Mouse (Mus musculus) embryonic facial prominence, embryonic 14.5 days (tissue): ENCODE results near the gene Sorbs1. TPM values are rescaled to one million over a fixed set of nuclear protein-coding genes. Genes with fewer than 3 reads are reported as not detected.

Experiments
- ATAC-seq: fragments of 200-750 bp; cut with Nextera tagmentation; 2 replicates; pipeline ENCODE4 v1.8.0; 2017; ENCODE audit warnings: low read depth, moderate number of reproducible peaks, moderate TSS enrichment
- DNase-seq: peaks from one replicate; pipeline ENCODE4 v3.0.0-alpha.2; 2015; ENCODE audit warnings: low spot score
- H3K27ac ChIP-seq: fragments of 300-500 bp; sonication (generic); replicated peaks from 2 replicates; pipeline ENCODE4 v1.5.1; 2014; ENCODE audit warnings: low read depth, mild to moderate bottlenecking, low read length, moderate library complexity
- H3K27me3 ChIP-seq: fragments of 300-500 bp; sonication (generic); replicated peaks from 2 replicates; pipeline ENCODE4 v1.6.1; 2014; ENCODE audit warnings: low read length; ENCODE audit not compliant: control insufficient read depth, insufficient read depth
- H3K36me3 ChIP-seq: fragments of 300-500 bp; sonication (generic); 2 replicates; pipeline ENCODE4 v1.6.1; 2014; ENCODE audit warnings: low read length, mixed read lengths; ENCODE audit not compliant: control insufficient read depth, insufficient read depth
- H3K4me1 ChIP-seq: fragments of 300-500 bp; sonication (generic); 2 replicates; pipeline ENCODE4 v1.6.1; 2014; ENCODE audit warnings: antibody characterized with exemption, low read length; ENCODE audit not compliant: control insufficient read depth, insufficient read depth
- H3K4me2 ChIP-seq: fragments of 300-500 bp; sonication (generic); 2 replicates; pipeline ENCODE4 v1.6.1; 2014; ENCODE audit warnings: low read depth, mild to moderate bottlenecking, low read length, moderate library complexity, mixed read lengths
- H3K4me3 ChIP-seq: fragments of 300-500 bp; sonication (generic); 2 replicates; pipeline ENCODE4 v1.5.1; 2014; ENCODE audit warnings: low read depth, mild to moderate bottlenecking, low read length
- H3K9ac ChIP-seq: fragments of 300-500 bp; sonication (generic); 2 replicates; pipeline ENCODE4 v1.6.1; 2014; ENCODE audit warnings: low read depth, mild to moderate bottlenecking, low read length, moderate library complexity, mixed read lengths
- H3K9me3 ChIP-seq: fragments of 300-500 bp; sonication (generic); 2 replicates; pipeline ENCODE4 v1.6.1; 2016; ENCODE audit warnings: low read length; ENCODE audit not compliant: control insufficient read depth
- WGBS: fragments of 180-500 bp; shearing (Covaris S2); extraction: QIAGEN DNeasy Blood & Tissue Kit; methylation state at CpG from one replicate; pipeline ENCODE4 v1.1.7; 2014; 5-methylcytosine and 5-hydroxymethylcytosine counted together
- polyA plus RNA-seq: library from polyadenylated mRNA; unstranded; fragments of >200 nt; fragmentation: Nextera tagmentation; extraction: Ambion mirVana; gene quantifications from 2 replicates; pipeline ENCODE4 v1.2.1, GENCODE M21; 2014

Sorbs1 gene
- polyA plus RNA-seq, 1 experiment from 2014 or later = 54.1 TPM

DNA sequence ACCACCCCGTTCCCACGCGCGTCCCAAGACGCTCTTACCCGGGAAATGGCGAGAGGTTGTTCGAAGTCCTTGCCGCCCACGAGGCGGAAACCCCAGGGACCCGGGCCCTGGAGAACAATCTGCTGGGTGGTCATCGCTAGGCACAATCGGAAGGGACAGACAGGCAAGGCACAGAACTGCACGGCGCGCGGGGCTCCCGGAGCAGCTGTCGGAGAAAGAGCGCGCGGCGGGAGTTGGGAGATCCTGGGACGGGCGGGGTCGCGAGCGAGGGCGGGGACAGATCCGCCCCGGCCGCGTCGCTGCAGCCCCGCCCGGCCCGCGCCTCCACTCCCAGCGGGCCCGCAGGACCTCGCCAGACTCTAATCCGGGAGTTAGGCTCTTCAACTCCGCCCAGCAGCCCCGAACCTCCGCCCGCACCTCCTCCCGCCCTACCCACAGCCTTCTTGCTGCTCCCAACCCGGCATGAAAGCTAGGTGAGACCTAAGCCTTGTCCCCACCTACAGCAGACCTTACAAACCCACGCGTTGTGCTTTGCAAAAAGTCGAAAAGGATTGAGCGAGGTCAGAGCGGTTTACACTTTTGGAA is 242.2 kb downstream of the Sorbs1 start, which contains the start of gene Pdlim1:
Pdlim1 (minus strand) TSS at position 535 of the 585 bp plus-strand sequence.
- peak; percentile 85 for DNase-seq
- Histone ChIP-seq H3K9ac (peak within 1 kb of the TSS; percentile 74), H3K27me3 (peaks cover 31% of the 10 kb centered on the region), H3K27ac (no peak within 1 kb of the TSS), H3K4me3 (peak within 1 kb of the TSS; percentile 70), H3K36me3 (no peaks in the 10 kb centered on the region), H3K4me1 (peaks cover 5% of the 10 kb centered on the region), H3K4me2 (peak within 1 kb of the TSS; percentile 97), H3K9me3 (no peaks in the 10 kb centered on the region)
- WGBS = under 1% methylated on average over 25 of the region's 54 CpGs
- peak; percentile 91 for ATAC-seq

DNA sequence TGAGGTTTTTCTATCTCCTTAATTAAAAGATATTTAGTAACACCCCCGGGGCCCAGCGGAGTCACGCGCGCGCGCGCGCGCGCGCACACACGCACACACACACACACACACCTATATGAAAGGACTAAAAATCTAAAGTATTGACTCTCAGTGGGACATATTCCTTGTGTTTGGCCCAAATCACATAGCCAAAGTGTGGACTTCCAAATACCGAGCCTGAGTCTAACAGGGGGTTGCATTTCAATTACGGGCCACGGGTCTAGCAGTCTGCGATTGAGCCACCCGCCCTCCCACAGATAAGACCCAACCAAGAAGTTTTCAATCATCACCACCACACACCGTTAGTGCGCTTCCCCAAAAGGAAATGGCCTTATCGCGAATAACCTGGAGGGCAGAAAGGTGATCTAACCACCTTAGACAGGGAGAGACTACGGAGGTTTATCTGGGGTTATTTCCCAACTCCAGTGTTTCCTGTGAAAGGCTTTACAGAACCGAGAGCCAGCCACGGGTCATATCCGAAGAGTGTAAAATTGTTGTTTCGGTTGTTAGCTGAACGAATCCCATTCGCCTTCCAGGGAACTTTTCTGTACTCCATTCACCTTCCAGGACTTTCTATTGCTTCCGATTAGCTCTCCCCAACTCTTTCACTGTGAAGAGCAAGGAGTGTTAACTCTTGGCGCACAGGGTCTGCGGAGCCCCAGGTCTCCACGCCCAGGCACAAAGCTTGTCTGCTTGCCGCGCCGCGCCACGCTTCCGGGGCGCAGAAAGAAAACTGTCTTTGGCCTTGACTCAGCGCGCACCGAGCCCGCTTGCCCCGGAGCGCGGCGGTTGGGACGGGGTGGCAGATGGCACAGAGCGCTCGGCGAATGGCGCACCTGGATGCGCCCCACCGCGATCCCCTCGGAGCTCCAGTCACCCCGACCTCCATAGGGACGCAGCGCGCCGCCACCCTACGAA is 242.9 kb downstream of the Sorbs1 start:
- H3K9ac ChIP-seq = peak overlapping the region; percentile 74
- no peaks in the 10 kb centered on the region for H3K36me3 ChIP-seq
- H3K4me3 ChIP-seq = peak overlapping the region; percentile 70
- peak overlapping the region; percentile 97 for H3K4me2 ChIP-seq
- ATAC-seq = peak; percentile 51
- peaks cover 31% of the 10 kb centered on the region for H3K27me3 ChIP-seq
- H3K9me3 ChIP-seq = no peaks in the 10 kb centered on the region
- H3K27ac ChIP-seq = no peak overlapping the region
- H3K4me1 ChIP-seq = peaks cover 5% of the 10 kb centered on the region
- no peak for DNase-seq
- 11% methylated on average over 47 of the region's 63 CpGs for WGBS

DNA sequence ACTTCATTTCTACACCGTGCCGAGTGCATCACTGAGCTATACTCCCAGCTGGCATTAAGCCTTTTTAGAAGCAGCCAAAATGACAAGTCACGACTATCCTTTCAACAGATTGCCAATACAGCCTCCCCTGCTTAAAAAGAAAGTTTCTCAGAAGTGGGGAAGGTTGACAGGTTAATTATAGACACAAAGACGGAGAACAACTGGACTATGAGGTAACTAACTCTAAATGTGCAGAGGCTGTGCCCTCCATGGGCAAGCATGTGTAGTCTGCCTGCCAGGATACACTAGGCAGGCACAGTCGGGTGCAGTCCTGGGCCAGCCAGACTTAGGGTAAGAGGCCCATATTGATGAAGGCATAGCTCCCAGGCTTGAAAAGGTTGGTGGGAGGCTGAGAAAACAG is 244.1 kb downstream of the Sorbs1 start:
- WGBS = 63% methylated on average over 5 of the region's 5 CpGs
- no peak for DNase-seq
- peak overlapping the region; percentile 70; the same call in 1 of the 2 replicates for H3K4me3 ChIP-seq
- no peak for ATAC-seq
- peaks cover 5% of the 10 kb centered on the region for H3K4me1 ChIP-seq
- no peak overlapping the region for H3K27ac ChIP-seq
- H3K9me3 ChIP-seq = no peaks in the 10 kb centered on the region
- H3K9ac ChIP-seq = no peak overlapping the region
- H3K36me3 ChIP-seq = no peaks in the 10 kb centered on the region
- peaks cover 31% of the 10 kb centered on the region for H3K27me3 ChIP-seq
- H3K4me2 ChIP-seq = peak overlapping the region; percentile 97

DNA sequence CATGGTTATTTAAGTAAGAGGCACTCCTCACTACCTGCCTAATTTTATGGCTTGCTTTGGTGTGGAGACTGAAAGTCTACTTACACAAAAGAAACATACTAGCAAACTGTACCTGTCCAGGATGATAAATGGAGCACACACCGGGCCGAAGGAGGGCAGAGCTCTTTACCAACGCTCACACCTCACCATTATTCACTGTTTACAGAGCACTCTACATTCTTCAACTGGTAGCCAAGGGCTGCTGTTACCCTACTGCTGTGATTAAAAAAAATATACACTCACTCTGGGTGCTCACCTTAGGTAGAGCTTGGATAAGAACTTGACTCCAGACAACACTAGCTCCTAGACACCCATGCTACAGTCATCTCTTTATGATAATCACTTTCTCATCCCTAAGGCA is 245.1 kb downstream of the Sorbs1 start:
- no peak for DNase-seq

DNA sequence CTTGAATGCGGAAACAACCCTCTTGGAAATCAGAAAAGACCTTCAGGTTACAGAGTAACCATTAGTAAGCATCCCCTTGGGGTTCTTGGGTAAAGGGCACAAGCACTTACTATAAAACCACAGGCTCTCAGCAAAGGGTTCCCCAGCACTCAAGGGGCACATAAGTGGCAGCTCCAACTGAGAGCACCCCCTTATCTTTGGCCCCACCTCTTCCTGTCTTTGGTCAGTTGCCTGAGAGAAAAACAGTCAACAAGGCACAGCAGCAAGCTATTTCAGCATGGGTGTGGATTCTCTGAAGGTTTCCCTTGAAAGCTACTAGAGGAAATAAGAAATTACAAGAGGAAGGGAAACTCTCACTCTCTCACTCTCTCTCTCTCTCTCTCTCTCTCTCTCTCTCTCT is 246.2 kb downstream of the Sorbs1 start:
- Histone ChIP-seq H3K4me2 (no peak overlapping the region), H3K36me3 (no peaks in the 10 kb centered on the region), H3K4me3 (no peak overlapping the region), H3K9me3 (no peaks in the 10 kb centered on the region), H3K9ac (no peak overlapping the region), H3K27me3 (peaks cover 31% of the 10 kb centered on the region), H3K27ac (no peak overlapping the region), H3K4me1 (peaks cover 5% of the 10 kb centered on the region)
- WGBS = 78% methylated on average over 1 of the region's 1 CpGs
- DNase-seq (no peak), ATAC-seq (no peak)

More for the DNA sequence above, 245.1 kb downstream of the Sorbs1 start:
- Histone ChIP-seq H3K9ac (no peak overlapping the region), H3K4me3 (no peak overlapping the region), H3K27me3 (peaks cover 31% of the 10 kb centered on the region), H3K27ac (no peak overlapping the region), H3K9me3 (no peaks in the 10 kb centered on the region), H3K36me3 (no peaks in the 10 kb centered on the region), H3K4me1 (peaks cover 5% of the 10 kb centered on the region), H3K4me2 (no peak overlapping the region; the same call in 1 of the 2 replicates)
- no peak for ATAC-seq
- 80% methylated on average over 3 of the region's 3 CpGs for WGBS

DNA sequence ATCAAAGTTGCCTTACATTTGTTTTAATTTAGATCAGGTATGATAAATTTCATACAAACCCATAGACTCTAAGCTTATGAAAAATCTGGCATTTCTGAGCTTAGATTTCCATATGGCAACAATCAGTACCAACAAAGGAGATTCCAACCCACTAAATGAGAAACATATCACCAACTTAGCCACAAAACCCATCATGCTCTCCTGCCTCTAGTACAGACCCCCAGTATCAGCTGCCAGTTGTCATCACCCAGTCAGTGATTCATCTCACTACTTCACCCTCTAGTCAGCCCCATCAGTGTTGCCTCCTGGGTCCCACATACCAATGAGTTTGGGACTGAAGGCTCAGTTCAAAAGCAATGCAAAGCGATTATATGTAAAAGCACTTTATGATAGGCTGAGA is 254.1 kb downstream of the Sorbs1 start:
- peaks cover 20% of the 10 kb centered on the region for H3K4me1 ChIP-seq
- H3K9me3 ChIP-seq = no peaks in the 10 kb centered on the region
- no peak overlapping the region for H3K4me3 ChIP-seq
- H3K27ac ChIP-seq = no peak overlapping the region
- no peak overlapping the region for H3K4me2 ChIP-seq
- ATAC-seq = no peak
- H3K27me3 ChIP-seq = no peaks in the 10 kb centered on the region
- WGBS = 72% methylated on average over 1 of the region's 1 CpGs
- peak; percentile 28 for DNase-seq
- no peak overlapping the region for H3K9ac ChIP-seq
- no peaks in the 10 kb centered on the region for H3K36me3 ChIP-seq

DNA sequence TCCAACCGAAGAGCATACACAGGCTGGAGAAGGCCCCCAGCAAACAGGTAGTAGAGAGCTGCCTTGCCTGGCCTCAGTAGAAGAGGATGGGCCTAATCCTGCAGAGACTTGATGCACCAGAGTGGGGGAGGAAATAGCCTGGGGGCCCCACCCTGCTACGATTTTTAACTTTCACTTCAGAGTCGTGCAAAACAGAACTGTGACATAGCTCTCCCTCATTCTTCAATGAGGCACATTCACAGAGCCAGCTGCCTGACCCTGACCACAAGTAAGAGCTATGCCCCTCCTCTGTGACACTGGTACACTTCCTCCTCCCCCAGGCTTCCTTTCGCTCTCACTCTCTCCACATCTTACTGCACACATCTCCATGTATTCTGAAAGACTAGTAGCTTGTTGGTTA is 256.2 kb downstream of the Sorbs1 start:
- ATAC-seq (no peak), DNase-seq (no peak)
- no peaks in the 10 kb centered on the region for H3K27me3 ChIP-seq
- H3K36me3 ChIP-seq = no peaks in the 10 kb centered on the region
- WGBS = 45% methylated on average over 4 of the region's 4 CpGs
- H3K4me2 ChIP-seq = no peak overlapping the region
- H3K27ac ChIP-seq = no peak overlapping the region
- H3K9ac ChIP-seq = no peak overlapping the region
- no peaks in the 10 kb centered on the region for H3K9me3 ChIP-seq
- peaks cover 21% of the 10 kb centered on the region for H3K4me1 ChIP-seq
- H3K4me3 ChIP-seq = no peak overlapping the region

DNA sequence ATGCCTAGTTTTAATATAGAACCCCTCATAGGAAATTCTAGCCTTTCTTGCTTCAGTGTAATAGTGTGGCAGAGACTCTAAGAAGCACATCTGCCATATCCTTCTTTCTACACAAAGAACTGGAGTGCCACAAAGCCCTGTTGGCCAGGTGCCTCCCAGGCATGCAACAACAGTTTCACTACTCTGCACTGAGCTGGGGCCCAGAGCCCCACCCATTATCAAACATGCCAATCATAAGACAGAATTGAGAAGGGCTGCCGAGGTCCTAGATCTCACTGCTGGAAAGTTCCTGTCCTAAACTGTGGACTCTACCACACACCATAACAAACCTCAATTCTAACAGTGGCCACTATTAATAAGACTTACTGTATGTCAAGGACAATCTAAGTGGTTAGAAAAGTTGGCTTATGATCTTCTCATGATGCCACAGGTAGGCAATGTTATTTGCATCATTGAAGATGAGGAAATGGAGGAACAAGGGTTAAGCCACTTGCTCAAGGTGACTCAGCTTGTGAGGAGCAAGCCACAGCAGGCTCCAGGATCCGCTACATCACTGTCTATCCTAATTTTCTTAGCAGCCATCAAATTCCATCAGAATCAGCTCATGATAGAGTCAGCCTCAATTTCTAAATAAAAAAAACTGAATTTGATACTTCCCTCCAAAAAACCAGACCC is 257.1 kb downstream of the Sorbs1 start:
- 0 out of 2 replicates have a peak overlapping the region, but pooled peaks have one; percentile 30 for H3K27ac ChIP-seq

More for the DNA sequence above, 257.1 kb downstream of the Sorbs1 start:
- H3K4me2 ChIP-seq = no peak overlapping the region
- ATAC-seq (no peak), DNase-seq (no peak)
- H3K9me3 ChIP-seq = no peaks in the 10 kb centered on the region
- H3K27me3 ChIP-seq = no peaks in the 10 kb centered on the region
- H3K9ac ChIP-seq = no peak overlapping the region
- WGBS = 64% methylated on average over 2 of the region's 2 CpGs
- H3K4me3 ChIP-seq = no peak overlapping the region
- peaks cover 21% of the 10 kb centered on the region for H3K4me1 ChIP-seq
- no peaks in the 10 kb centered on the region for H3K36me3 ChIP-seq
